Mouse (Mus musculus): ENCODE measurements around the gene Tspan3.

- TF ChIP-seq CTCF (IDR thresholded peaks at IDR 0.05; ENCODE audit: low read depth, low read length) (no peak), POLR2A (IDR thresholded peaks at IDR 0.05; ENCODE audit: extremely low read depth, insufficient read depth, low read length) (no peak)
Measured at GRCm38 (mm10) chr9:56205336-56205735, 40.1 kb upstream of the Tspan3 start.

Data from liver, adult 2 months (tissue).